In the genomic region with DNA sequence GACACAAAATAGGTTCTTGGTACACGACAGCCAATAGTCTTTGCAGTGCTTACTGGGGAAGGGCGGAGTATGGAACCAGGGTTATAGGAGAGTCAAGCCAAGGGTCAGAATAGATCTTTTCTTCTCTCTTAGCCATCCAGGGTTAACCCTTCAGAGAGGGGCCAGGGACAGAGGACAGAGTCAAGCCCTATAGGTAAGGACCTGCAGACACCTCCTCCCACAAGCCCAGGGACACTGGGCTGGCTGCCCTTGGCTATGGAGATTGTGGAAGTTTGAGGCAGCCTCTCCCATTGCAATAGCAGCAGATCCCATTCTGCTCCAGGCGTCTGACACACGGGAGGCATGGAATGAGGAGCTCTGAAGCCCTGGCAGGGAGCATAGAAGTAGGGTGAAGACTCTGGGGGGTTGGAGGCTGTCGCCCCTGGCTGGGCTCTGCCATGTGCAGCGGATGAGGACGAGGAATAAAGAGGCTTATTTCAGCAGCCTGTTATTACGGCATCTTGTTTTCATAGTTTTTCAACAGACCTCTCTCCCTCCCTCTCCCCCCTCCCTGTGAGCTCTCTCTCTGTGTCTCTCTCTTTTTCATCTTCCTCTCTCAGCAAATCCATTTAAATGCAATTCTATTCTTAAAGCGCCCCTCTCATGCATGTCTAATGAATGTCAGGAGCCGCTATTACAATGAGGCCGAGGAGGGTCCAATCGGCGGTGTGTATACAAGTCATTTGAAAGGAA, we compare ENCODE assay signal across 16 mouse cellular contexts.
A peak's percentile ranks its signal among the peaks of the same experiment; 100 is the strongest.
DNase-seq lines count a peak whose midpoint lies in the region; ATAC-seq and TF ChIP-seq lines count a peak whose summit lies in the region.
"Had no signal": no experiment of that assay in that cellular context is flagged by ENCODE, and none has a peak within 500 bp of the region (broad histone marks: within the 10 kb centered on the region; RNA-seq: fewer than 3 reads in every experiment).

No protein-coding gene starts in this region.

- H3K4me3 ChIP-seq in forebrain, embryonic 13.5 days: no peak overlapping the region
- no peak overlapping the region for H3K4me3 ChIP-seq in hindbrain, postnatal 0 days (ENCODE audit: low read length)
- no peak overlapping the region for H3K4me3 ChIP-seq in neural tube, embryonic 15.5 days (replicated peaks)
- no peak overlapping the region for H3K4me3 ChIP-seq in intestine, embryonic 16.5 days (ENCODE audit: low read length)
- H3K4me3 ChIP-seq: erythroblast, embryonic 14.5 days had no signal

- peak overlapping the region; percentile 44 for H3K4me2 ChIP-seq in forebrain, embryonic 13.5 days
- peak overlapping the region; percentile 31 for H3K4me2 ChIP-seq in hindbrain, postnatal 0 days (ENCODE audit: low read depth, low read length)
- H3K4me2 ChIP-seq in neural tube, embryonic 15.5 days: peak overlapping the region; percentile 30
- H3K4me2 ChIP-seq in intestine, embryonic 16.5 days (ENCODE audit: low read depth, low read length): no peak overlapping the region

- peak overlapping the region; percentile 22; the same call in 1 of the 2 replicates for H3K9ac ChIP-seq in forebrain, embryonic 13.5 days
- H3K9ac ChIP-seq in hindbrain, postnatal 0 days (replicated peaks; ENCODE audit: low read length): peak overlapping the region; percentile 30; the same call in 1 of the 2 replicates
- H3K9ac ChIP-seq in neural tube, embryonic 15.5 days (replicated peaks): 0 out of 2 replicates have a peak overlapping the region, but pooled peaks have one; percentile 4
- no peak overlapping the region for H3K9ac ChIP-seq in intestine, embryonic 16.5 days (ENCODE audit: low read depth, low read length)
- H3K9ac ChIP-seq: liver, embryonic 14.5 days had no signal

- DNase-seq in frontal cortex, postnatal 10 days (ENCODE audit: low spot score in 2 of 2): no peak
- peak; percentile 67 for DNase-seq in hindbrain, postnatal 0 days (ENCODE audit: low spot score)
- no peak for DNase-seq in cerebellum, postnatal 14 days
- DNase-seq in kidney, postnatal 14 days: no peak
- DNase-seq: adrenal gland, postnatal 36 days; cerebellum, adult 8-10 months; heart, adult 11 months; heart, postnatal 10 days; kidney, adult 2 months had no signal

- 10% methylated on average over 13 of the region's 13 CpGs for WGBS in forebrain, embryonic 13.5 days
- WGBS in hindbrain, postnatal 0 days: 22% methylated on average over 13 of the region's 13 CpGs
- 19% methylated on average over 13 of the region's 13 CpGs for WGBS in neural tube, embryonic 15.5 days
- 70% methylated on average over 13 of the region's 13 CpGs for WGBS in intestine, embryonic 16.5 days

- no peak for TF ChIP-seq CTCF in hindbrain, postnatal 0 days (IDR thresholded peaks at IDR 0.05; ENCODE audit: low read depth)

- H3K36me3 ChIP-seq in forebrain, embryonic 13.5 days (ENCODE audit: poor library complexity, severe bottlenecking): no peaks in the 10 kb centered on the region
- H3K36me3 ChIP-seq in hindbrain, postnatal 0 days (ENCODE audit: insufficient read depth, low read length): no peaks in the 10 kb centered on the region
- no peaks in the 10 kb centered on the region for H3K36me3 ChIP-seq in neural tube, embryonic 15.5 days
- no peaks in the 10 kb centered on the region for H3K36me3 ChIP-seq in intestine, embryonic 16.5 days (ENCODE audit: control insufficient read depth, insufficient read depth, low read length)

- no peaks in the 10 kb centered on the region for H3K27me3 ChIP-seq in forebrain, embryonic 13.5 days
- no peaks in the 10 kb centered on the region for H3K27me3 ChIP-seq in hindbrain, postnatal 0 days (ENCODE audit: insufficient read depth, low read length)
- no peaks in the 10 kb centered on the region for H3K27me3 ChIP-seq in neural tube, embryonic 15.5 days (replicated peaks)
- H3K27me3 ChIP-seq in intestine, embryonic 16.5 days (replicated peaks; ENCODE audit: control insufficient read depth, insufficient read depth, low read length): no peaks in the 10 kb centered on the region

- ATAC-seq in frontal cortex, adult (ENCODE audit: low TSS enrichment): peak; percentile 32
- peak; percentile 88 for ATAC-seq in forebrain, embryonic 13.5 days
- peak; percentile 70 for ATAC-seq in hindbrain, postnatal 0 days
- peak; percentile 71 for ATAC-seq in neural tube, embryonic 15.5 days (ENCODE audit: low FRiP score)
- no peak for ATAC-seq in intestine, embryonic 16.5 days

- H3K9me3 ChIP-seq in forebrain, embryonic 13.5 days (replicated peaks): 0 out of 2 replicates have a peak, but pooled peaks cover 4% of the 10 kb centered on the region
- H3K9me3 ChIP-seq in hindbrain, postnatal 0 days (ENCODE audit: low read length): no peaks in the 10 kb centered on the region
- H3K9me3 ChIP-seq in neural tube, embryonic 15.5 days (replicated peaks): no peaks in the 10 kb centered on the region
- no peaks in the 10 kb centered on the region for H3K9me3 ChIP-seq in intestine, embryonic 16.5 days (ENCODE audit: control insufficient read depth, low read length)

- H3K27ac ChIP-seq in forebrain, embryonic 13.5 days: peak overlapping the region; percentile 96
- H3K27ac ChIP-seq in hindbrain, postnatal 0 days: peak overlapping the region; percentile 74
- H3K27ac ChIP-seq in neural tube, embryonic 15.5 days (replicated peaks): peak overlapping the region; percentile 84
- H3K27ac ChIP-seq in intestine, embryonic 16.5 days (ENCODE audit: low read length): no peak overlapping the region
- H3K27ac ChIP-seq: liver, embryonic 14.5 days; macrophage had no signal

- peaks cover 53% of the 10 kb centered on the region for H3K4me1 ChIP-seq in forebrain, embryonic 13.5 days
- H3K4me1 ChIP-seq in hindbrain, postnatal 0 days (ENCODE audit: insufficient read depth, low read length): peaks cover 12% of the 10 kb centered on the region
- peaks cover 24% of the 10 kb centered on the region for H3K4me1 ChIP-seq in neural tube, embryonic 15.5 days
- H3K4me1 ChIP-seq in intestine, embryonic 16.5 days (ENCODE audit: control insufficient read depth, insufficient read depth, low read length): no peaks in the 10 kb centered on the region
